Mouse (Mus musculus) neural tube, embryonic 13.5 days (tissue): ENCODE results near the gene Adm. TPM values are rescaled to one million over a fixed set of nuclear protein-coding genes. Genes with fewer than 3 reads are reported as not detected.

Experiments used
- ATAC-seq: fragments of 200-750 bp; cut with Nextera tagmentation; 2 replicates; pipeline ENCODE4 v1.8.0; 2017; ENCODE audit warnings: low read depth, mild to moderate bottlenecking, moderate TSS enrichment, moderate library complexity
- H3K27ac ChIP-seq: fragments of 300-500 bp; sonication (generic); replicated peaks from 2 replicates; pipeline ENCODE4 v1.5.1; 2015; ENCODE audit warnings: moderate library complexity, mild to moderate bottlenecking, inconsistent platforms
- H3K27me3 ChIP-seq: fragments of 300-500 bp; sonication (generic); 2 replicates; pipeline ENCODE4 v1.6.1; 2015; ENCODE audit warnings: mild to moderate bottlenecking, inconsistent platforms
- H3K36me3 ChIP-seq: fragments of 300-500 bp; sonication (generic); 2 replicates; pipeline ENCODE4 v1.6.1; 2015; ENCODE audit warnings: mild to moderate bottlenecking, inconsistent platforms
- H3K4me1 ChIP-seq: fragments of 300-500 bp; sonication (generic); replicated peaks from 2 replicates; pipeline ENCODE4 v1.6.1; 2015; ENCODE audit warnings: inconsistent platforms
- H3K4me2 ChIP-seq: fragments of 300-500 bp; sonication (generic); 2 replicates; pipeline ENCODE4 v1.6.1; 2015; ENCODE audit warnings: inconsistent platforms, mild to moderate bottlenecking, moderate library complexity
- H3K4me3 ChIP-seq: fragments of 300-500 bp; sonication (generic); 2 replicates; pipeline ENCODE4 v1.5.1; 2015; ENCODE audit warnings: mild to moderate bottlenecking, inconsistent platforms
- H3K9ac ChIP-seq: fragments of 300-500 bp; sonication (generic); 2 replicates; pipeline ENCODE4 v1.6.1; 2015; ENCODE audit warnings: moderate library complexity, mild to moderate bottlenecking, inconsistent platforms
- H3K9me3 ChIP-seq: fragments of 300-500 bp; sonication (generic); 2 replicates; pipeline ENCODE4 v1.6.1; 2016; ENCODE audit warnings: inconsistent platforms
- WGBS: fragments of 180-500 bp; shearing (Covaris S2); methylation state at CpG from one replicate; pipeline ENCODE4 v1.1.7; 2015; 5-methylcytosine and 5-hydroxymethylcytosine counted together
- polyA plus RNA-seq: library from polyadenylated mRNA; unstranded; fragments of >200 nt; fragmentation: Nextera tagmentation; extraction: Ambion mirVana; gene quantifications from 2 replicates; pipeline ENCODE4 v1.2.1, GENCODE M21; 2015

Adm gene
- polyA plus RNA-seq, 1 experiment from 2014 or later: 2.7 TPM

DNA sequence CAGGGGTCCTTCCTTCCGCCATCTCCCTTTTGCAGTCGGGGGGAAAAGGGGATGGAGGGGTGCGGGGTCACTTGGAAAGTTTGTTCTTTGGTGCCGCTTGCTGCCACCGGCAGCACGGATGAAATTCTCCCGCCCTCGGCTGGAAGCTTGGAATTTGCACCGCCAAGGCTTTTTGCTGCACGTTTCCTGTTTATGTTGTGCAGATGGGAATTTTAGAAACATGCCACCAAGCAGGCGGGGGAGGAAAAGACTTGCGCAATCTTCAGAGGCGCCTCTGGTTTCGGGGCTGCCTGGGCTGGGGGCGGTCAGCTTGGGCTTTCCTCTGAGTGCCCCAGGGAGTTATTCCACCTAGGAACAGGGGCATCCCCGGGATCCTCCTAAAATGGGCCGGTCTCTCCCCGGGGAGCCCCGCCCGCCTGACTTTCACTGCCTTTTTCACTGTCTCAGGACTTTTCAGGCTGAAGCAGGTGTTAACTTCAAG is 12.3 kb upstream of the Adm start:
- Histone ChIP-seq H3K36me3 (no peaks in the 10 kb centered on the region), H3K4me1 (peaks cover 31% of the 10 kb centered on the region), H3K4me2 (peak overlapping the region; percentile 87), H3K27ac (peak overlapping the region; percentile 99), H3K9ac (peak overlapping the region; percentile 96), H3K27me3 (peaks cover 14% of the 10 kb centered on the region), H3K4me3 (peak overlapping the region; percentile 90), H3K9me3 (no peaks in the 10 kb centered on the region)
- under 1% methylated on average over 20 of the region's 20 CpGs for WGBS
- ATAC-seq: peak; percentile 25; the same call in 1 of the 2 replicates

DNA sequence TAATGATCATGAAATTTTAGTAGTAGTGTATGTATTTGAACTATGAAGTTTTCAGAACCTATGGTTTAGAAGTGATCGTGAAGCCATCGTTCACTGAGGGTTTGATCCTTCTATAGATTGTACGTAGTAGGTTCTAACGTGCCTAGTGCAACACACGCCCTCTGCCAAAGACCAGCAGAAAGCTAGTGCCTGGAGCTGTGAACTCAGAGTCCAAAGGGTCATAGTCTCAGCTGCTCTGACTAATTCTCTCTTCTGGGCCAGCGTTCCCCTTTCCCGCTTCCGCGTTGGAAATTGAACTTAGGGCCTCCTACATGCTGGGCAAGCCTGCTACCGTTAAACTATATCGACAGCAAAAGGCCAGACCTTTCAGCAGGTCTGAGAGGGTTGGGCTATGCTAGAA is 11.7 kb upstream of the Adm start:
- H3K9ac ChIP-seq: no peak overlapping the region
- H3K4me2 ChIP-seq: peak overlapping the region; percentile 87
- 14% methylated on average over 11 of the region's 11 CpGs for WGBS
- H3K27me3 ChIP-seq: peaks cover 18% of the 10 kb centered on the region
- 0 out of 2 replicates have a peak overlapping the region, but pooled peaks have one; percentile 90 for H3K4me3 ChIP-seq
- H3K36me3 ChIP-seq: no peaks in the 10 kb centered on the region
- no peak for ATAC-seq
- H3K27ac ChIP-seq: no peak overlapping the region
- no peaks in the 10 kb centered on the region for H3K9me3 ChIP-seq
- peaks cover 31% of the 10 kb centered on the region for H3K4me1 ChIP-seq

DNA sequence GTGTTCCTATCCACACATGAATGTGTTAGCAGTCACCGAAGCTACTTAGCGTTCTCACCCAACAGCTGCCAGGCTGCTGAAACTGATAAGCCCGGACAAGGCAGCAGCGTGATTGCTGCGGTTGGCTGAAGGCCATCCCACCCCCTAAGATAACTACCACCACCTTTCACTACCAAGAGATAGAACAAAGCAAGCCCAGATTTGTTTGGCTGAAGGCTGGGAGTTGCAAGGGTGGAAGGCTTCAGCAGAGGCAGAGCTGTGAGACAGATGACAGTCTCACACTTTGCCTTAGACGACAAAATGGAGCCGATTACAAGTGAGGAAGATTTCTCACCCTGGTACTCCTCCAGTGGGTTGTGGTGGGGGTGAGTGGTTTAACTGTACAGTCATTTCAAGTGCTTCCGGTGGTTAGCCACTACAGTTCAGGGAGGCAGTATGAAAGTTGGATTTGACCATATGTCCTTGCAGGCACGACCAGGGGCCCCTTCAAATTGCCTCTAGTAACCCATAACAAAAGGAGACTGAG is 8.3 kb upstream of the Adm start:
- no peak overlapping the region for H3K4me3 ChIP-seq
- no peak for ATAC-seq
- H3K9ac ChIP-seq: no peak overlapping the region
- H3K27me3 ChIP-seq: peaks cover 23% of the 10 kb centered on the region
- no peak overlapping the region for H3K27ac ChIP-seq
- H3K36me3 ChIP-seq: no peaks in the 10 kb centered on the region
- peaks cover 8% of the 10 kb centered on the region for H3K4me1 ChIP-seq
- WGBS: 53% methylated on average over 9 of the region's 9 CpGs
- no peaks in the 10 kb centered on the region for H3K9me3 ChIP-seq
- H3K4me2 ChIP-seq: no peak overlapping the region

DNA sequence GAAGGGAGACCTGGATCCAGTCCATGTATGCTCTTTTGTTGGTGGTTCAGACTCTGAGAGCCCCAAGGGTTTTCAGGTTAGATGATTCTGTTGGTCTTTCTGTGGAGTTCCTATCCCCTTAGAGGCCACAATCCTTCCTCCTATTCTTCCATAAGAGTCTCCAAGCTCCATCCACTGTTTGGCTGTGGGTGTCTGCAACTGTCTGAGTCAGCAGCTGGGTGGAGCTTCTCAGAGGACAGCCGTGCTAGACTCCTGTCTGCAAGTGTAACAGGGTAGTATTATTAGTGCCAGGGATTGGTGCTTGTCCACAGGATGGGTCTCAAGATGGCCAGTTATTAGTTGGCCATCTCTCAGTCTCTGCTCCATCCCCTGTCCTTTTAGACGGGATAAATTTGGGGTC is 3.4 kb upstream of the Adm start:
- Histone ChIP-seq H3K9me3 (no peaks in the 10 kb centered on the region), H3K36me3 (no peaks in the 10 kb centered on the region), H3K27ac (no peak overlapping the region), H3K4me1 (peaks cover 34% of the 10 kb centered on the region), H3K4me2 (no peak overlapping the region), H3K27me3 (peaks cover 61% of the 10 kb centered on the region), H3K9ac (no peak overlapping the region), H3K4me3 (no peak overlapping the region)
- no peak for ATAC-seq
- WGBS: 71% methylated on average over 2 of the region's 2 CpGs

DNA sequence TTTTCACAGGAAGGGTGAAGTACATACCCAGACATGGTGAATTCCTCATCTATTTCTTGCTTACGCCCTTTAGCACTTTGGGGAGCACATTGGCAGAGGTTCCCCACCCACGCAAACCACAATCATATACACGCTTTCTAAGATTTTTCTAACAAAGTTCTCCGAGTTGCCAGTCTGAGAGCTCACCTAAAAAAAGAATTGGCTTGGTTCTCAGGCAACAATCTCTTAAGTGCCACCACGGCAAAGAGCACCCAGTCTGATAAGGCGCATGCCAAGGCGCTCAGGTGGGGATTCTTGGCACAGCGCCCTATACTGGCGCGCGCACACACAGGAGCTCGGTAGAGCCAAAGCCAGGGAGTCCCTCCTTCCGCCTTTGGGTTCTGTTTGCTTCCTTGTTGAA is 2.5 kb upstream of the Adm start:
- WGBS: 85% methylated on average over 13 of the region's 13 CpGs
- Histone ChIP-seq H3K9ac (no peak overlapping the region), H3K4me2 (no peak overlapping the region), H3K4me3 (no peak overlapping the region), H3K9me3 (no peaks in the 10 kb centered on the region), H3K4me1 (peaks cover 39% of the 10 kb centered on the region), H3K27ac (no peak overlapping the region), H3K27me3 (peaks cover 70% of the 10 kb centered on the region), H3K36me3 (no peaks in the 10 kb centered on the region)
- no peak for ATAC-seq

DNA sequence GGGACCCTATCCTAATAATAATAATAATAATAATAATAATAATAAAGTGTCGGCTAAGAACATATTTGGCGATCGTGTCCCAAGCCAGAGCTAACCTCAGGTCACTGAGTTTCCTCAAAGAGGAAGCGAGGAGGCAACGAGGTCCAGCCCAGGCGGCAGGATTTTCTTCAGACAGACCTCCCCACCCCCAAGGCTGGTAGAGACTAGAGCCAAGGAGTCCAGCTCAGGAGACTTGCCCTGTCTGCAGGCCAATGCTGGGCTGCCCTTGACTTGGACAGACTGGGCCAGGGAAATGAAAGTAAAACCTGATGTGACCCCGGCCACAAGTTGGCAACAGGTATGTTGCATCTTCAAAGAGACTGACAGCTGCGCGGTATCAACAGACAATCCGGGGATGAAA is 2.0 kb upstream of the Adm start:
- Histone ChIP-seq H3K36me3 (no peaks in the 10 kb centered on the region), H3K4me2 (no peak overlapping the region), H3K27me3 (peaks cover 65% of the 10 kb centered on the region), H3K9me3 (no peaks in the 10 kb centered on the region), H3K4me1 (peaks cover 44% of the 10 kb centered on the region), H3K27ac (no peak overlapping the region), H3K9ac (no peak overlapping the region), H3K4me3 (no peak overlapping the region)
- 59% methylated on average over 10 of the region's 10 CpGs for WGBS
- no peak for ATAC-seq

- no peak for ATAC-seq
- WGBS: 2% methylated on average over 28 of the region's 28 CpGs
- H3K4me2 ChIP-seq: peak overlapping the region; percentile 72
- H3K27me3 ChIP-seq: peaks cover 73% of the 10 kb centered on the region
- peaks cover 48% of the 10 kb centered on the region for H3K4me1 ChIP-seq
- no peaks in the 10 kb centered on the region for H3K36me3 ChIP-seq
- H3K4me3 ChIP-seq: peak overlapping the region; percentile 5; the same call in 1 of the 2 replicates
- H3K27ac ChIP-seq: no peak overlapping the region
- H3K9me3 ChIP-seq: no peaks in the 10 kb centered on the region
- H3K9ac ChIP-seq: 0 out of 2 replicates have a peak overlapping the region, but pooled peaks have one; percentile 22
Observed at GRCm38 (mm10) chr7:110626186-110627098, 1.0 kb upstream of the Adm start.

DNA sequence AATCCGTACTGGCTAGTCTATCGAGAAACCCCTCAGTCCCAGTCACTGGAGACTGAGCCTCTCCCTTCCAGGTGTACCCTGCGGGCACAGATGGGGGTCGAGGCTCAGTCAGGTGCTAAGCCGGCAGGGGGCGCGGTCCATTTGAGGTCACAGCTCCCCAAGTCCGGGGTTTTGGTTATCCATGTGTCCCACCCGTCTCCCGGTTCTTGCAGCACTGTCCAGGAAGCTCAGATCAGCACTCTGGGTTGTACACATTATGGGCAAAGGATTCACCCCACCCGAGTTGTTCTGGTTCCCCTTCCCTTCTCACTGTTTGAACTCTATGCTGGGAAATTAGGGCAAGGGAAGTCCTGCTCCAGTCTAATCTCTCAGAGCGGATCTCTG is 370 bp upstream of the Adm start:
- peak overlapping the region; percentile 72 for H3K4me2 ChIP-seq

DNA sequence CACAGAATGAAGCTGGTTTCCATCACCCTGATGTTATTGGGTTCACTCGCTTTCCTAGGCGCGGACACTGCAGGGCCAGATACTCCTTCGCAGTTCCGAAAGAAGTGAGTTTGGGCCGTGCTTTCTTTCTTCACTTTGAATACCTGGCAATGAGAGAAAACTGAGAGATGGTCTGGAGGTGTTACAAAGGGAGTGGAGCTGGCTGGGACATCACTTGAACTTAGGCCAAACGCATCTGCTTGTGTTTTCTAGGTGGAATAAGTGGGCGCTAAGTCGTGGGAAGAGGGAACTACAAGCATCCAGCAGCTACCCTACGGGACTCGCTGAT is 776 bp downstream of the Adm start:
- H3K9ac ChIP-seq: peak overlapping the region; percentile 69
- no peak for ATAC-seq

More for the DNA sequence above, 370 bp upstream of the Adm start:
- no peaks in the 10 kb centered on the region for H3K9me3 ChIP-seq
- H3K9ac ChIP-seq: no peak overlapping the region
- peaks cover 48% of the 10 kb centered on the region for H3K4me1 ChIP-seq
- peak; percentile 4; the same call in 1 of the 2 replicates for ATAC-seq
- no peak overlapping the region for H3K27ac ChIP-seq
- H3K36me3 ChIP-seq: no peaks in the 10 kb centered on the region
- under 1% methylated on average over 12 of the region's 12 CpGs for WGBS
- peak overlapping the region; percentile 43 for H3K4me3 ChIP-seq
- peaks cover 79% of the 10 kb centered on the region for H3K27me3 ChIP-seq

DNA sequence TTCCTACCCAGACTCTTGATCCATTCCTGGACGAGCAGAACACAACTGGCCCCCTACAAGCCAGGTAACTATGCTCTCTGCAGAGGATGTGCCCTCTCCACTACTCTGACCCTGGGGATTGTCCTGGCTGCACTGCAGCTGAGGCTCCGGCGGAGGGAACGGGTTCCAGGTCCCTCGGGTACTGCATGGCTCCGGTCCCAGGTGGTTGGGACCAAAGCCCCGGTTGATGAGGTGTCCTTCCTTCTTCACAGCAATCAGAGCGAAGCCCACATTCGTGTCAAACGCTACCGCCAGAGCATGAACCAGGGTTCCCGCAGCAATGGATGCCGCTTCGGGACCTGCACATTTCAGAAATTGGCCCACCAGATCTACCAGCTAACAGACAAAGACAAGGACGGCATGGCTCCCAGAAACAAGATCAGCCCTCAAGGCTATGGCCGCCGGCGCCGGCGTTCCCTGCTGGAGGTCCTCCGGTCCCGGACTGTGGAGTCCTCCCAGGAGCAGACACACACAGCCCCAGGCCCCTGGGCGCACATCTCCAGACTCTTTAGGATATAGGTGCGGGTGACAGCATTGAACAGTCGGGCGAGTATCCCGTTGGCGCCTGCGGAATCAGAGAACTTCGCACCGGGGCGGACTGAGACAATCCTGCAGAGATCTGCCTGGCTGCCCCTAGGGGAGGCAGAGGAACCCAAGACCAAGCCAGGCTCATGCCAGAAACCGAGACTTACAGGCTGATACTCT is 1.3 kb downstream of the Adm start:
- no peaks in the 10 kb centered on the region for H3K9me3 ChIP-seq
- no peak for ATAC-seq
- peak overlapping the region; percentile 72 for H3K4me2 ChIP-seq
- peak overlapping the region; percentile 43 for H3K4me3 ChIP-seq
- no peaks in the 10 kb centered on the region for H3K36me3 ChIP-seq
- WGBS: under 1% methylated on average over 33 of the region's 33 CpGs
- peaks cover 81% of the 10 kb centered on the region for H3K27me3 ChIP-seq
- no peak overlapping the region for H3K27ac ChIP-seq
- H3K9ac ChIP-seq: peak overlapping the region; percentile 69
- peaks cover 48% of the 10 kb centered on the region for H3K4me1 ChIP-seq

More for the DNA sequence above, 776 bp downstream of the Adm start:
- WGBS: 2% methylated on average over 11 of the region's 11 CpGs
- Histone ChIP-seq H3K27ac (no peak overlapping the region), H3K4me2 (peak overlapping the region; percentile 72), H3K4me1 (peaks cover 48% of the 10 kb centered on the region), H3K27me3 (peaks cover 82% of the 10 kb centered on the region), H3K36me3 (no peaks in the 10 kb centered on the region), H3K4me3 (peak overlapping the region; percentile 43), H3K9me3 (no peaks in the 10 kb centered on the region)

- Histone ChIP-seq H3K4me3 (peak overlapping the region; percentile 38), H3K27me3 (peaks cover 68% of the 10 kb centered on the region), H3K9me3 (no peaks in the 10 kb centered on the region), H3K27ac (no peak overlapping the region), H3K4me1 (peaks cover 48% of the 10 kb centered on the region), H3K36me3 (no peaks in the 10 kb centered on the region), H3K9ac (peak overlapping the region; percentile 57), H3K4me2 (peak overlapping the region; percentile 72)
- 1% methylated on average over 36 of the region's 36 CpGs for WGBS
- ATAC-seq: peak; percentile 90
Observed at GRCm38 (mm10) chr7:110629892-110630666, 2.6 kb downstream of the Adm start.
